Mouse (Mus musculus) heart, embryonic 10.5 days (tissue): Measurements from ENCODE around the gene Unc119b. TPM values are rescaled to one million over a fixed set of nuclear protein-coding genes. Genes with fewer than 3 reads are reported as not detected.

Source experiments
- DNase-seq: peaks from one replicate; pipeline ENCODE4 v3.0.0-alpha.2; 2017; ENCODE audit warnings: low spot score
- H3K27ac ChIP-seq: fragments of 300-500 bp; sonication (generic); 2 replicates; pipeline ENCODE4 v1.5.1; 2016; ENCODE audit warnings: mild to moderate bottlenecking
- H3K27me3 ChIP-seq: fragments of 300-500 bp; sonication (generic); 2 replicates; pipeline ENCODE4 v1.6.1; 2016; ENCODE audit warnings: mild to moderate bottlenecking; ENCODE audit not compliant: poor library complexity, insufficient read depth, severe bottlenecking
- H3K36me3 ChIP-seq: fragments of 300-500 bp; sonication (generic); 2 replicates; pipeline ENCODE4 v1.6.1; 2016; ENCODE audit warnings: mild to moderate bottlenecking, moderate library complexity
- H3K4me1 ChIP-seq: fragments of 300-500 bp; sonication (generic); 2 replicates; pipeline ENCODE4 v1.6.1; 2016; ENCODE audit warnings: mild to moderate bottlenecking
- H3K4me3 ChIP-seq: fragments of 300-500 bp; sonication (generic); 2 replicates; pipeline ENCODE4 v1.5.1; 2016; ENCODE audit warnings: mild to moderate bottlenecking, moderate library complexity
- H3K9me3 ChIP-seq: fragments of 300-500 bp; sonication (generic); 2 replicates; pipeline ENCODE4 v1.6.1; 2016; ENCODE audit warnings: mild to moderate bottlenecking, moderate library complexity
- WGBS: fragments of 180-500 bp; shearing (Covaris S2); methylation state at CpG from one replicate; pipeline ENCODE4 v1.1.7; 2016; 5-methylcytosine and 5-hydroxymethylcytosine counted together
- polyA plus RNA-seq: library from polyadenylated mRNA; unstranded; fragments of >200 nt; fragmentation: Nextera tagmentation; extraction: Ambion mirVana; gene quantifications from 2 replicates; pipeline ENCODE4 v1.2.1, GENCODE M21; 2016

Unc119b gene
- polyA plus RNA-seq, 1 experiment from 2014 or later = 35.8 TPM

DNA sequence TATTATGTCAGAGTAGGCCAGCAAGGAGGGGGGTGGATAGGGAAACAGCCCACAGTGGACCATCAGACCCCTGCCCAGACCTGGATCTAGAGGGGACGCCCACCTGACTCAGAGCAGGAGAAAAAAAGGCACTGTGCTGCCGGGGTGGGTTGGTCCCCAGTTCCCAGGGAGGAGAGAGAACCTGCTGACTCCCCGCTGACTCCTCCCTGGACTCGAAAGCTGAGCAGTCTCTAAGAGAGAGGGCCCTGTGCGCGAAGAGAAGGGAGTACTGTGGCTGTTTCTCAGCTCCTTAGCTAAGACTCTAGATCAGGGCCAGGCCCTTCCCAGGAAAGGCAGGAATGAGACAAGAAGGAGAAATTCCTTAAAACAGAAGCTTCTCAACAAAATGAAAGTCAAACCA, 9.7 kb upstream of the Unc119b start:
- no peaks in the 10 kb centered on the region for H3K9me3 ChIP-seq
- H3K36me3 ChIP-seq = peaks cover 60% of the 10 kb centered on the region
- H3K4me3 ChIP-seq = no peak overlapping the region
- WGBS = 72% methylated on average over 6 of the region's 6 CpGs
- DNase-seq = no peak
- H3K27me3 ChIP-seq = no peaks in the 10 kb centered on the region
- 0 out of 2 replicates have a peak, but pooled peaks cover 3% of the 10 kb centered on the region for H3K4me1 ChIP-seq
- no peak overlapping the region for H3K27ac ChIP-seq

DNA sequence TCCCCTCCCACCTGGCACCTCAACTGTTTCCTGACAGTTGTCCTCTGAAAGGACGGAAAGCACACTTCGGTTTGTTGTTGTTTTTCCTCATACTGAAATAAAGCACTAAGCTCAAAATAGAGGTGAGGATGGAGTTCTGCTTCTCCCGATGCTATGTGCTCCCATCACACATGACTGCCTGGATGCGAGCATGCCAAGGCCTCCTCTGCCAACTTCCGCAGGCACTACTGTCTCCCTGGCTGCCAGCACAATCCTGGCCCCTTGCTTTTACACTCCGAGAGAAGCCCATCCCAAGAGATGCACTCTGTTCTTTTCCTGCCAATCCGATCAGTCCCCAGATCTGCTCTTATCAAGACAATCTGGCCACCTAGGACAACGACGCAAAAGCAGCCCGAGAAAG, 8.8 kb upstream of the Unc119b start:
- Histone ChIP-seq H3K4me1 (0 out of 2 replicates have a peak, but pooled peaks cover 3% of the 10 kb centered on the region), H3K9me3 (no peaks in the 10 kb centered on the region), H3K36me3 (peaks cover 53% of the 10 kb centered on the region), H3K27ac (no peak overlapping the region), H3K4me3 (no peak overlapping the region), H3K27me3 (no peaks in the 10 kb centered on the region)
- DNase-seq = no peak
- WGBS = 75% methylated on average over 10 of the region's 10 CpGs

DNA sequence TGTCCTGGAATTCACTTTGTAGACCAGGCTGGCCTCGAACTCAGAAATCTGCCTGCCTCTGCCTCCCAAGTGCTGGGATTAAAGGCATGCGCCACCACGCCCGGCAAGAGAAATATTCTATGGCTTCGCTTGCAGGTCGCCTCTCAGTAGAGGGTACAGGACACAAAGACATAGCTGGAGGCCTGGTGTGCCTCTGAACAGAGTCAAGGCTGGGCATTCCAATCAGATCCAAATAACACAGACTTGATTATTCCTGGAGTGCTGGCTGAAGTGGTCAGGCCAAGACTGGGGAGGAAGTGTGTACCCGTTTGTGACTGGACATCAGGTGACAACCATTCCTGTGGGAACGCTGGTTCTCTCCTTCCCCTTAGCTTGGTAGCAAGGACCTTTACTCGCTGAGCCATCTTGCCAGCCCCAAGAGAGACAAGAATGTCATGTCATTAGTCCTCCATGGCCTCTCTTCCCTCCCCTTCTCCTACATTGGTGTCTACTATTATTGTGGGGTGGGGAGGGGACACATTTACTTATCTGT, 7.5 kb upstream of the Unc119b start:
- H3K27me3 ChIP-seq = no peaks in the 10 kb centered on the region
- H3K4me3 ChIP-seq = no peak overlapping the region
- 89% methylated on average over 9 of the region's 9 CpGs for WGBS

DNA sequence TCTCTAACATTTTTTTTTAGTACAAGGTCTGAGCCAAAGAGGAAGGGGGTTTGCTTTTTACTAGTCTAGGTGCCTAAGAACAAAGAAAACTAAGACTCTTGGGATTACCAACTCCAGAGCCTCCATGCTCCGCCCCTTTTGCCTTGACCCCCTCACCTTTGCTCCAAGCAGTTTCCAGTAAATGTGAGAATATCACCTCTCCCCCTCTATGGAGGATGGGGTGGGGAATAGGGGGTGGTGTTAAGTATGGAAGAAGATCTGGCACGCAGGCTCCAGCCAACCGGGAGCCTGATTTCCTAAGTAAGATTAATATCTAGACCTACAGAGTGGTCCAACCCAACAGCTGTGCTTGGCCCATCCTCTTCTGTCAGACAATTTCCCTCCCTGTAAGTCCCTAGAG, 6.0 kb upstream of the Unc119b start:
- DNase-seq = no peak
- WGBS = 79% methylated on average over 3 of the region's 3 CpGs
- H3K9me3 ChIP-seq = no peaks in the 10 kb centered on the region

More for the DNA sequence above, 7.5 kb upstream of the Unc119b start:
- DNase-seq = no peak
- H3K9me3 ChIP-seq = no peaks in the 10 kb centered on the region
- 0 out of 2 replicates have a peak, but pooled peaks cover 3% of the 10 kb centered on the region for H3K4me1 ChIP-seq
- no peak overlapping the region for H3K27ac ChIP-seq
- H3K36me3 ChIP-seq = peaks cover 40% of the 10 kb centered on the region

DNA sequence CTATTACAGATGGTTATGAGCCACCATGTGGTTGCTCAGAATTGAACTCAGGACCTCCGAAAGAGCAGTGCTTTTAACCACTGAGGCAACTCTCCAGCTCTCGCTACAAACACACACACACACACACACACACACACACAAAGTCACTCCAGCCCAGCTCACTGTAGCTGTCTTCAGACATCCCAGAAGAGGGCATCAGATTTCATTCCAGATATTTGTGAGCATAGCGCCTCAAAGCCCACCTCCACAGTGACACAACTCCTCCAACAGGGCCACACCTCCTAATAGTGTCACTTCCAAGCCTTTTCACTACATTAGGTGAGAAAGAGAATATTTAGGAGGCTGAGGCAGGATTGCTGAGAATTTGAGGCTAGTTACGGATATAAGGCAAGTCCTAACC, 4.3 kb upstream of the Unc119b start:
- Histone ChIP-seq H3K4me3 (no peak overlapping the region), H3K9me3 (no peaks in the 10 kb centered on the region), H3K27me3 (no peaks in the 10 kb centered on the region), H3K4me1 (peaks cover 3% of the 10 kb centered on the region), H3K27ac (no peak overlapping the region), H3K36me3 (peaks cover 10% of the 10 kb centered on the region)
- 70% methylated on average over 4 of the region's 4 CpGs for WGBS
- no peak for DNase-seq

More for the DNA sequence above, 6.0 kb upstream of the Unc119b start:
- Histone ChIP-seq H3K36me3 (peaks cover 24% of the 10 kb centered on the region), H3K4me1 (0 out of 2 replicates have a peak, but pooled peaks cover 3% of the 10 kb centered on the region), H3K27me3 (no peaks in the 10 kb centered on the region), H3K27ac (no peak overlapping the region), H3K4me3 (no peak overlapping the region)

DNA sequence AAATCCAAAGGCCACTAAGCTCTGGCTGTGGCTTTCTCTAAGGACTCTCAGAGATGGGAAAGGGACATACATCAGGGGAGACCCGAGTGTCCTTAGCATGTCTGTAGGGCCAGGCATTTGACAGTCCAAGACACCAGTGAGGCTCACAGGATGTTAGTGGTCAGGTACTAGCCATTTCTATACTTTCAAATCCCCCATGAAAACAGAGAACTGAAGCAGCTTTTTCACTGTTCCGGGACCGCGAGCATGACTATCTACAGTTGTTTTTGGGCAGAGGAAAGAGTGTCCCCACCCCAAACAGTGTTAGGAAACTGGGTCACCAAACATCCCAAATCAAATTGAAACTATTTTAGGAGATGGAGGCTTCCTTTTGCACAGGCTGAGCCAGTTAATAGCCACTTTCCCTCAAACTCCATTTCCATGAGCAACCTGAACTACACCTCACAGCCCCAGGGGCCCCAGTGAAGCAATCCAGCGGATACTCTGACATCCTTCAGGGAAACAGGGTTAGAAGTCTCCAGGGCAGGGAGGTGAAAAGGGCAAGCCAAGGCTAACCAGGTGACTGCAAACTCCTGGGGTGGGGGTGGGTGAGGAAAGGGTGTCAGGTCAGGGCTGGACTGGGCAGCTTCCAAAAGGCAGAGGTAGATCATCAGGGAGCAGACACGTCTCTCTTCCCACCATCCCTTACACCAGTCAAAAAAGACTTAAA, 1.3 kb downstream of the Unc119b start:
- Histone ChIP-seq H3K27ac (no peak overlapping the region; the same call in 1 of the 2 replicates), H3K27me3 (no peaks in the 10 kb centered on the region), H3K4me1 (peaks cover 18% of the 10 kb centered on the region), H3K9me3 (no peaks in the 10 kb centered on the region), H3K4me3 (peak overlapping the region; percentile 73), H3K36me3 (peaks cover 17% of the 10 kb centered on the region)
- 57% methylated on average over 6 of the region's 6 CpGs for WGBS
- no peak for DNase-seq

DNA sequence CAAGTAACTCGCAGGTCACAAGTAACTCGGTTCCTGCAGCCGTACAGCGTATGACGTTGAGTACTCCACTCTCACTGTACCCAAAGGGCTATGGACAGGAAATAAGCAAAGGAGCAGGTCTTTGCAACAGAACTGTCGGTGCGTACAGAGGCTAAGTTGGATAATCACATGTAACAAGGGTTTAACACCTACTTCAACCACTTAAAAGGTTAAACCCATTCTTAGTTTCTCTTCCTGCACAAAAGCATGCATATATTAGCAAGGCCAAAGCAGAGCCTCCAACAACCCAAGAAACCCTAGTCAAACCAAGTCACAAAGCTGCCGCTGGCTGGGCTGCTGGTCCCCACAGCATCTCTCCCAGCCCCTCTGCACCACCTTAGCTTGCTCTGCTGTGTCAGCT, 2.3 kb downstream of the Unc119b start:
- Histone ChIP-seq H3K4me3 (no peak overlapping the region), H3K4me1 (peaks cover 18% of the 10 kb centered on the region), H3K27me3 (no peaks in the 10 kb centered on the region), H3K9me3 (no peaks in the 10 kb centered on the region), H3K36me3 (peaks cover 25% of the 10 kb centered on the region), H3K27ac (no peak overlapping the region)
- DNase-seq = no peak
- 88% methylated on average over 8 of the region's 8 CpGs for WGBS

DNA sequence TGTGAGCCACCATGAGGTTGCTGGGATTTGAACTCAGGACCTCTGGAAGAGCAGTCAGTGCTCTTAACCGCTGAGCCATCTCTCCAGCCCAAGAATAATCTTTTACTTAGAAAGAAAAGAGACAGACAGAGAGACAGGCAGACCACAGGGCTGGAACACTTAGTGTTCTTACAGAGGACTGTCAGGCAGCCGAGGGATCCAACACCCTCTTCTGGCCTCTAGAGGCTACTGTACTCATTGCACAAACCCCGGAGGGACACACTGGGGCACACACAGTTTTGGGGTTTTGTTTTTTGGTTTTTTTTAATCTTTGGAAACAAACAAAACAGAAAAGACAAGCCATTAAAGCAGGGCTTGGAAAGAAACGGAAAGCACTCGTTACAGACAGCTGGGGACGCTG, 5.4 kb downstream of the Unc119b start:
- peaks cover 33% of the 10 kb centered on the region for H3K4me1 ChIP-seq
- no peaks in the 10 kb centered on the region for H3K27me3 ChIP-seq
- DNase-seq = no peak
- H3K27ac ChIP-seq = no peak overlapping the region
- WGBS = 91% methylated on average over 6 of the region's 6 CpGs
- no peaks in the 10 kb centered on the region for H3K9me3 ChIP-seq
- H3K4me3 ChIP-seq = no peak overlapping the region
- H3K36me3 ChIP-seq = peaks cover 52% of the 10 kb centered on the region

DNA sequence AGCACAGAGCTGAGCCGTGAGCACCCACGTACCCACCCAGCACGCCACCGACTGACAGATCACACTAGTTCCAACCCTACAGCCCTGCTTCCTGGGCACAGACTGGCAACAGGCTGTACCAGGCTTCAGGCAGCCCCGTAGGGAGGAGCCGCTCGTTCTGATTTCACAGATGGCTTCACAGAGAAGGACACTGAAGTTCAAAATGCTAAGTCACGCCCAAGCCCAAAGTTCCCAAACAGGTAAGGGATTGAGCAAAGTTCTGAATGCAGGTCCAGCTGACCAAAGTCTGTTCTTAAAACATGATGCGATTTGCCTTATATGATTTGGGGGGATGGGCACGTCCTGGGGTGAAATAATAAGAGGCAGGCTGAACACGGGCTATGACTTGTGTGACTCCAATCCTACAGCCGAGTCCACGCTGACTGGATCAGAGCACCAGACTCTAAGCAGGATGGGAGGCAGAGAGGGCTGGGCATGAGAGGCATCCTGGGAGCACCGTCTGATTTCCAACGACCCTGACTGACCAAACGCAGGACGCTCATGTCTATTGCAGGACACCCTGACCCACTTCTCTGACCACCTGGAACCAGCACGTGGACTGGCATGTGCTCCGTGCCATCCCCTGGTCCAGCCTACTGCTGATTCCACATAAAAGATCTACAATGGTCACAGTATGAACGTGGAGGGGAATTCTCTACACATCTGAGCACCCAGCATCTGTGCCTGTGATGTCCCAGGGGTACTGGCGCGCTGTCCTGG, 7.2 kb downstream of the Unc119b start:
- Histone ChIP-seq H3K36me3 (peaks cover 63% of the 10 kb centered on the region), H3K4me1 (peaks cover 18% of the 10 kb centered on the region), H3K4me3 (no peak overlapping the region), H3K27ac (no peak overlapping the region), H3K9me3 (no peaks in the 10 kb centered on the region), H3K27me3 (no peaks in the 10 kb centered on the region)
- 89% methylated on average over 22 of the region's 22 CpGs for WGBS
- no peak for DNase-seq

DNA sequence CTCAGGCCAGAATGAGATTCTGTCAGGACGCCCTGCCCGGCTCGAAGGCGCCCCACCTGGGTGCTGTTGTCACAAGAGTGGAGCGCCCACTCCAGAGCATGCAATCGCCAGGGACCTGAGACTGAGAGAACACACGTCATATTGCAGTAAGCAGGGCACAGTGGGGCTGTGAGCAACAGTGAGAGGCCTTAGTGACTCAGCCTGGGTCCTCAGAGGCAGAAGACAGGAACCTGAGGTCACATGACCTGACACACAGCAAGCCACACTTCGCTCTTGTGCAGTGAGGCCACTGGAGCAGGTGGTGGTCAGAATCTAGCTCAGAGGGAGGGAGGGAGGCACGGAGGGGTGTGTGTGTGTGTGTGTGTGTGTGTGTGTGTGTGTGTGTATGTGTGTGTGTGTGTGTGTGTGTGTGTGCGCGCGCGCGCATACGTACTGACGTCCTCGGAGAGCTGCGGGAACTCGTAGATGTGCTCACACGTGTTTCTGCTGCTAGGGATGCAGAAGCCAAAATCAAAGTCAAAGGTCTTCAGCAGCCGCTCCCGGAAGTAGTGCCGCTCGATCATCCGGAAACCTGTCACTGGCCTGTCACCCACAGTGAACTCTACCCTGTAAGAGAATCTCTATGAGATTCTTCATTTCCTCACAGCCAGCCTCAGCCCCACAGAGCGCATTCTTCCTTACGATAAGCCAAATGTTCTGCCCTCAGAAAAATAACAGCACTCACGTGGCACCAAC, 8.0 kb downstream of the Unc119b start:
- peaks cover 16% of the 10 kb centered on the region for H3K4me1 ChIP-seq
- no peak overlapping the region for H3K27ac ChIP-seq
- no peak overlapping the region for H3K4me3 ChIP-seq
- H3K9me3 ChIP-seq = no peaks in the 10 kb centered on the region
- WGBS = 90% methylated on average over 28 of the region's 28 CpGs
- H3K27me3 ChIP-seq = no peaks in the 10 kb centered on the region
- H3K36me3 ChIP-seq = peaks cover 67% of the 10 kb centered on the region
- DNase-seq = no peak

DNA sequence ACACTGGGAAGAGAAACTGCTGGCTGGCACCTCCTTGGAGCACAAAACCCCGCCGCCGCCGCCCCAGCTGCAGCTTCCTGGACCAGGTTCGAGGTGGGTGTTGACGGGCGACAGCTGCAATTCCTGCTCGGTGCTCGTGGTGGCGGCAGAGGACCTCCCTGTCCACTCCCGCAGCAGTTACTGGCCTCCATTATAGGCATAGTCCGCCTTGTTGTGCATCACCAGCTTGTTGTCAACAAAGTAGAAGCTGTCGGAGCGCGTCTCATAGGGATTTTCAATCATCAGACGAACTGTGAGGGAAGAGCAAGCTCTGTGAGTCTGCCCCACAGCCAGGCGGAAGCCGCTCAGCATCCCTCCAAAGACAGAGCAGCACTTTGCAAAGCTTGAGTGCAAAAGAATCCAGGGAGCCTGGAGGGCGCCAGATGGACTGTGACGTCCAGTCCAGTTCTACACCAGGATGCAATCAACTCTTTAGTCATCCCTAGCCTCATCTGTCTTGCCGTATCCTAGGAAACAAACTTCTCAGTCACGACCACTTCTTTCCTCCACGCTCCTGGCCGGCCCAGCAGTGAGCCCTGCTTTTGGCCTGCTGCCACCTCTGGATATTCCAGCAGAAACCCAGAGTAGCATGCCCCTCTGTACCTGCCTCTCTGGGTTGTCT, 9.4 kb downstream of the Unc119b start:
- no peaks in the 10 kb centered on the region for H3K27me3 ChIP-seq
- no peaks in the 10 kb centered on the region for H3K9me3 ChIP-seq
- peaks cover 66% of the 10 kb centered on the region for H3K36me3 ChIP-seq
- peaks cover 16% of the 10 kb centered on the region for H3K4me1 ChIP-seq
- no peak overlapping the region for H3K27ac ChIP-seq
- DNase-seq = peak; percentile 91
- 34% methylated on average over 24 of the region's 24 CpGs for WGBS
- no peak overlapping the region for H3K4me3 ChIP-seq

DNA sequence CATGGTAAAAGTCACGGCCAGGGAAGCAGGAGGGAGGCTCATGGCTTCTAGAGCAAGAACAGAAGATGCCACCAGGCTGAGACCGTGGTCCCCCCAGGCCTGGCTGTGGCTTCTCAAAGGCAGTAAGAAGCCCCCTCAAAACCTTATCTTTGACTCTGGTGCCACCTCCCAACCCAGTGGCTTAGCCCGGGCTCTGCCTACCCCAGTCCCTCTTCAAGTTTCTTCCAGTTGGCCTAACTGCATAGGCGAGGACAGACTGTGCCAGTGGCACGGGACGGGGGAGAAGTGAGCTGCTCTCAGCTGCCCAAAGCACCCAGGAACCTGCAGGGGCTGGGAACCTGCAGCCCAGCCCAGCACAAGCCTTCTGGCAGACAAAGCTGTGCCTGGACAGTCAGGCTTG, 10.1 kb downstream of the Unc119b start:
- WGBS = 90% methylated on average over 6 of the region's 6 CpGs
- no peaks in the 10 kb centered on the region for H3K9me3 ChIP-seq
- peaks cover 16% of the 10 kb centered on the region for H3K4me1 ChIP-seq
- H3K4me3 ChIP-seq = no peak overlapping the region
- no peak overlapping the region for H3K27ac ChIP-seq
- peaks cover 60% of the 10 kb centered on the region for H3K36me3 ChIP-seq
- peak; percentile 68 for DNase-seq
- H3K27me3 ChIP-seq = no peaks in the 10 kb centered on the region
